Mouse (Mus musculus): ENCODE measurements at regions not wholly inside any gene's neighbourhood (a gene's known extent, or its start where the extent isn't known, plus 50 kb on each side); places are given as distances from the start of the nearest gene placed in this dataset.
"Not testable (repeated sequence)": the region's sequence is repeated elsewhere in the genome, so short reads cannot be mapped to it uniquely, and the experiment has no call there.

DNA sequence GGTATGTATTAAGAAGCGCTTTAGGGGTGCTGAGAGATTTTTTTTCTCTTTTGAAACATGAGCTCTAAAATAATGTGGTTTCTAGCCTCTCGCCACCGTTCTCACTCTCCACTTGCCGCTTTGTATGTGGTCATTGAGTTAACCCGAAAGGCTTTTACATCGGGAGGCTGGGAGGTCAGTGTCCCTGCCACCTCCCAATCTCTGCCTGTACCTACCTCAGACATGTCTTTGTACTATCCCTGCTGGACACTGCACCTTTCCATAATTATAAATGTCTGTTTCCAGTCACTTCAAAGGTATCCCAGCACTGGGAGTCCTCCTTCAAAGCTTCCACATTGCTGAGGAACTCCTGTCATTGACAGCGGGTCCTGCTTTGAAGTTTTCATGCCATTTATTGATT lies 347.6 kb upstream of the Tbc1d2b start:
- H3K27ac ChIP-seq (replicated peaks) = no peak overlapping the region
- no peaks in the 10 kb centered on the region for H3K9me3 ChIP-seq (replicated peaks)
- ATAC-seq (ENCODE audit: low FRiP score) = no peak
- no peak overlapping the region for H3K9ac ChIP-seq (replicated peaks)
- WGBS = 85% methylated on average over 7 of the region's 7 CpGs
- no peaks in the 10 kb centered on the region for H3K36me3 ChIP-seq
- no peaks in the 10 kb centered on the region for H3K27me3 ChIP-seq (replicated peaks)
- no peak overlapping the region for H3K4me2 ChIP-seq
- no peaks in the 10 kb centered on the region for H3K4me1 ChIP-seq
- H3K4me3 ChIP-seq (replicated peaks) = no peak overlapping the region

- Histone ChIP-seq H3K27ac (replicated peaks) (no peak overlapping the region), H3K4me3 (replicated peaks) (no peak overlapping the region), H3K27me3 (replicated peaks) (no peaks in the 10 kb centered on the region), H3K9ac (replicated peaks) (no peak overlapping the region), H3K9me3 (replicated peaks) (no peaks in the 10 kb centered on the region), H3K4me2 (no peak overlapping the region), H3K4me1 (no peaks in the 10 kb centered on the region), H3K36me3 (no peaks in the 10 kb centered on the region)
- 80% methylated on average over 4 of the region's 4 CpGs for WGBS
- ATAC-seq (ENCODE audit: low FRiP score) = no peak
Measured at GRCm38 (mm10) chr9:90597894-90598293, 327.3 kb upstream of the Tbc1d2b start.

DNA sequence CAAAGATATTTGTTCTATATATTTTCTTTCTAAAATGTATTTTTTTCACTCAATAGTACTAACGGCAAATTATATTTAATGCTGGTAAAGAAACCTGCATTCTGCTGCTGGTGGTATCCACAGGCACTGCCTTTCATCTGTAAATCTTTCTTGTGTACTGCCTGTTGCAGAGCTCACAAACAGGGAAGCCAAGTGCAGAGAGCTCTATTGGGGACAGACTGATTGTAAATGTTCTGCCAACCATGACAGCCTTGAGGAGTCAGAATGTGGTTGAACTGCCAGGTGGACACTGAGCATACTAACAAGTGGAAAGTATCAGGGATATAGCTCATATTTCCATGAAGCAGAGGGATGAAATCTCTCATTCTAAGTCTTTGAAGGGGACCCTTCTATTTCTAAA lies 286.1 kb upstream of the Tbc1d2b start:
- Histone ChIP-seq H3K27ac (replicated peaks) (no peak overlapping the region), H3K9me3 (replicated peaks) (no peaks in the 10 kb centered on the region), H3K4me2 (no peak overlapping the region), H3K4me3 (replicated peaks) (no peak overlapping the region), H3K36me3 (no peaks in the 10 kb centered on the region), H3K27me3 (replicated peaks) (no peaks in the 10 kb centered on the region), H3K4me1 (no peaks in the 10 kb centered on the region), H3K9ac (replicated peaks) (no peak overlapping the region)
- ATAC-seq (ENCODE audit: low FRiP score) = no peak
- 56% methylated on average over 1 of the region's 1 CpGs for WGBS

DNA sequence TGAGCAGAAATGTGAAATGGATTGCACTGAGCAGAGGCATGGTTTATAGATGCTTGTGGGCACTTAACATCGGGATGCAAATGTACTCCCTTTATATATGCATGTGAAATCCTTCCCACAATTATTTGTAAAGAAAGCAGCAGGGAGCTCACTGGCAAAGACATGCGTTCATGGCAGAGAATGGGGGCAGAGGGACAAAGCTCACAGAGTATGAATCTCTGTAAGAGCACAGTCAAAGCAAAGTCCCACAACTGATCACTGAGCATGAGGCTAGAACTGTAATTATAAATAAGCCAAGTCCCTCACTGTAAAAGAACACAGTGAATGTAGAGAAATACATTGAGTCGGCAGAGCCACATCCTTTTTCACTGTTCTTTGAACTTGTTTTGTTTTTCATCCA lies 285.6 kb upstream of the Tbc1d2b start:
- ATAC-seq (ENCODE audit: low FRiP score) = no peak
- no peak overlapping the region for H3K9ac ChIP-seq (replicated peaks)
- no peaks in the 10 kb centered on the region for H3K9me3 ChIP-seq (replicated peaks)
- H3K4me3 ChIP-seq (replicated peaks) = no peak overlapping the region
- H3K27me3 ChIP-seq (replicated peaks) = no peaks in the 10 kb centered on the region
- H3K4me2 ChIP-seq = no peak overlapping the region
- no peaks in the 10 kb centered on the region for H3K36me3 ChIP-seq
- no peak overlapping the region for H3K27ac ChIP-seq (replicated peaks)
- H3K4me1 ChIP-seq = no peaks in the 10 kb centered on the region
- 30% methylated on average over 3 of the region's 3 CpGs for WGBS

DNA sequence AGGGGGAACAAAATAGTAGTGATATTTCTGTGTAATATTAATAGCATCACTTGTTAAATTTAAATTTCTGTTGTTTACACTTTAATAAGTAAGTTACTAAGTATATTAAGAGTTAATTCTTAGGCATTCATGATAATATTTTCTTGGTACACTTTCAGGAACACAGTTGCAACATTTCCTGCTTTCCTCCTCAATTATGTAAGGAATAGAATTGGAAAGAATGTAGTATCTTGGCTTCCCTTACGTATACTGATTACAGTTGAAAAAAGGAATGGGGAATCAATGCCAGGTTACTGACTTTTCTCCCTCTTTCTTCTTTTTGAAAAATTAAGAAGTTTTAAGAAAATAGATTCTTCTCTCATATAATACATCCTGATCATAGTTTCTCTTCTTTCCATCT lies 277.3 kb upstream of the Tbc1d2b start:
- no peak for ATAC-seq (ENCODE audit: low FRiP score)
- 90% methylated on average over 1 of the region's 1 CpGs for WGBS
- no peaks in the 10 kb centered on the region for H3K27me3 ChIP-seq (replicated peaks)

DNA sequence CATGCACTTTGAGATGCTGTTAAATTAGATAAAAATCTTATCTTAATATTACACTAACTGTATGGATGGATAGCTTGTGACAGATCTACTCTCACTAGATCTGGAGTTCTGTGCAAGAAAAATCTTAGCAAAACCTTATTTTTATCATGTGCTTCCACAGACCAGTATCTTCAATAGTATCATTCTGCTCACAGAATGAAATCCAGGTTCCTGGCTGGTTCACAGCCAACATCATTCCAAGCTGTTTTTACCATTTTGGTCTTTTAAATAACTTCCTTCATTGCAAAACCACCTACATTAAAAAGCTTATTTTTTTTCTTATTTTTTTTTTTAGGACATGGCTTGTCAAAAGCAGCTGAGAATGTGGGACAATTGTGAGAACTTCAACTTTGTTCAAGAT lies 276.1 kb upstream of the Tbc1d2b start:
- Histone ChIP-seq H3K36me3 (no peaks in the 10 kb centered on the region), H3K4me2 (no peak overlapping the region), H3K27me3 (replicated peaks) (no peaks in the 10 kb centered on the region), H3K4me3 (replicated peaks) (no peak overlapping the region), H3K9me3 (replicated peaks) (no peaks in the 10 kb centered on the region), H3K4me1 (no peaks in the 10 kb centered on the region), H3K9ac (replicated peaks) (no peak overlapping the region), H3K27ac (replicated peaks) (no peak overlapping the region)
- no peak for ATAC-seq (ENCODE audit: low FRiP score)

More for the DNA sequence above, 277.3 kb upstream of the Tbc1d2b start:
- no peak overlapping the region for H3K27ac ChIP-seq (replicated peaks)
- no peaks in the 10 kb centered on the region for H3K9me3 ChIP-seq (replicated peaks)
- no peaks in the 10 kb centered on the region for H3K4me1 ChIP-seq
- H3K4me3 ChIP-seq (replicated peaks) = no peak overlapping the region
- no peak overlapping the region for H3K4me2 ChIP-seq
- no peak overlapping the region for H3K9ac ChIP-seq (replicated peaks)
- no peaks in the 10 kb centered on the region for H3K36me3 ChIP-seq

GRCm38 (mm10) chr9:90537683-90538082 lies 267.1 kb upstream of the Tbc1d2b start:
- 93% methylated on average over 8 of the region's 8 CpGs for WGBS
- H3K4me3 ChIP-seq (replicated peaks); H3K36me3 ChIP-seq; H3K27ac ChIP-seq (replicated peaks); H3K4me1 ChIP-seq; H3K27me3 ChIP-seq (replicated peaks); ATAC-seq (ENCODE audit: low FRiP score); H3K9me3 ChIP-seq (replicated peaks); H3K4me2 ChIP-seq; H3K9ac ChIP-seq (replicated peaks): not testable (repeated sequence)

- Histone ChIP-seq H3K4me3 (replicated peaks) (no peak overlapping the region), H3K36me3 (no peaks in the 10 kb centered on the region), H3K4me2 (no peak overlapping the region), H3K27ac (replicated peaks) (no peak overlapping the region), H3K4me1 (no peaks in the 10 kb centered on the region), H3K9ac (replicated peaks) (no peak overlapping the region), H3K9me3 (replicated peaks) (no peaks in the 10 kb centered on the region), H3K27me3 (replicated peaks) (no peaks in the 10 kb centered on the region)
- no peak for ATAC-seq (ENCODE audit: low FRiP score)
Measured at GRCm38 (mm10) chr9:90533372-90533771, 262.8 kb upstream of the Tbc1d2b start.

GRCm38 (mm10) chr9:90521186-90521585 lies 250.6 kb upstream of the Tbc1d2b start:
- H3K36me3 ChIP-seq = no peaks in the 10 kb centered on the region
- no peaks in the 10 kb centered on the region for H3K4me1 ChIP-seq
- no peaks in the 10 kb centered on the region for H3K9me3 ChIP-seq (replicated peaks)
- no peak overlapping the region for H3K27ac ChIP-seq (replicated peaks)
- no peak overlapping the region for H3K4me2 ChIP-seq
- 35% methylated on average over 3 of the region's 3 CpGs for WGBS
- no peak for ATAC-seq (ENCODE audit: low FRiP score)
- no peaks in the 10 kb centered on the region for H3K27me3 ChIP-seq (replicated peaks)
- no peak overlapping the region for H3K9ac ChIP-seq (replicated peaks)
- H3K4me3 ChIP-seq (replicated peaks) = no peak overlapping the region

- H3K4me2 ChIP-seq = no peak overlapping the region
- H3K4me3 ChIP-seq (replicated peaks) = no peak overlapping the region
- no peaks in the 10 kb centered on the region for H3K9me3 ChIP-seq (replicated peaks)
- H3K27me3 ChIP-seq (replicated peaks) = no peaks in the 10 kb centered on the region
- 62% methylated on average over 1 of the region's 1 CpGs for WGBS
- no peaks in the 10 kb centered on the region for H3K36me3 ChIP-seq
- H3K27ac ChIP-seq (replicated peaks) = no peak overlapping the region
- H3K9ac ChIP-seq (replicated peaks) = no peak overlapping the region
- H3K4me1 ChIP-seq = no peaks in the 10 kb centered on the region
- ATAC-seq (ENCODE audit: low FRiP score) = no peak
Measured at GRCm38 (mm10) chr9:90494888-90495287, 224.3 kb upstream of the Tbc1d2b start.

DNA sequence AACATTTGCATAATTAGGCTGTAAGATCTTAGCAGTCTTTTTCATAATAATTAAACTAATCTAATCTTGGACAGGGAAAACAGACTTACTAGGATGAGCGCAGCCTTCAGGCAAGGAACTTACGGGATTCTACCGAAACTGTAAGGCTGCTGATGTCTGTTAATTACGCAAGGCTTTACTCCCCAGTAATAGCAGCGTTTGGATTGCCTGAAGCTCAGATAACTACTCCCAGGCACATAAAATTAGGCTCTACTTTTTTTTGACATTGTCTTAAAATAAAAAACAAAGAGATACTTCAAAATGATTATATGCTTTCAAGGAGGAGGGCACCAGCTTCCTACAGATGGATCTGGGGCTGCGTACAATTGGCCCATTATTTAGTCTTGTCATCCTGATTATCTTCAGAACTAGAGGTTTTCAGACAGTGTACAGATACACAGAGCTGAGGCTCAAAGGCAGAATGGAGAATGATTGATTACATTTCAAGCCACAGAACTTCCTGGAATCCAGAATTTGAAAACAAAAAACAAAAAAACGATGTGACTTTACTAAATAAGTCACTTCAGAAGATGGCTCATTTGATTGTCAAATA lies 220.1 kb upstream of the Tbc1d2b start:
- Histone ChIP-seq H3K27me3 (replicated peaks) (no peaks in the 10 kb centered on the region), H3K4me2 (no peak overlapping the region), H3K4me1 (no peaks in the 10 kb centered on the region), H3K4me3 (replicated peaks) (no peak overlapping the region), H3K9me3 (replicated peaks) (no peaks in the 10 kb centered on the region), H3K36me3 (no peaks in the 10 kb centered on the region), H3K27ac (replicated peaks) (no peak overlapping the region), H3K9ac (replicated peaks) (no peak overlapping the region)
- WGBS = 48% methylated on average over 7 of the region's 7 CpGs
- peak; percentile 72; the same call in 1 of the 2 replicates for ATAC-seq (ENCODE audit: low FRiP score)

DNA sequence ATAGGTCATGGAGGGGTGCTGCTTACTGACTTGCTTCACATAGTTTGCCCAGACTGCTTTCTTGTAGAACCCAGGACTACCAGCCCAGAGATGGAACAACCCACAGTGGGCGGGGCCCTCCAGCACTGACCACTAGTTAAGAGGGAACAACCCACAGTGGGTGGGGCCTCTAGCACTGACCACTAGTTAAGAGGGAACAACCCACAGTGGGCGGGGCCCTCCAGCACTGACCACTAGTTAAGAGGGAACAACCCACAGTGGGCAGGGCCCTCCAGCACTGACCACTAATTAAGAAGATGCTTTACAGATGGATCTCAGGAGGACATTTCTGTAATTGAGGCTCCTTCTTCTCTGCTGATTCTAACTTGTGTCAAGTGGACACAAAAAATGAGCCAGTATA lies 180.0 kb upstream of the Tbc1d2b start:
- ATAC-seq (ENCODE audit: low FRiP score) = no peak
- Histone ChIP-seq H3K4me2 (no peak overlapping the region), H3K36me3 (no peaks in the 10 kb centered on the region), H3K4me3 (replicated peaks) (no peak overlapping the region), H3K9ac (replicated peaks) (no peak overlapping the region), H3K4me1 (no peaks in the 10 kb centered on the region), H3K27me3 (replicated peaks) (no peaks in the 10 kb centered on the region), H3K9me3 (replicated peaks) (no peaks in the 10 kb centered on the region), H3K27ac (replicated peaks) (no peak overlapping the region)
- 95% methylated on average over 2 of the region's 2 CpGs for WGBS

DNA sequence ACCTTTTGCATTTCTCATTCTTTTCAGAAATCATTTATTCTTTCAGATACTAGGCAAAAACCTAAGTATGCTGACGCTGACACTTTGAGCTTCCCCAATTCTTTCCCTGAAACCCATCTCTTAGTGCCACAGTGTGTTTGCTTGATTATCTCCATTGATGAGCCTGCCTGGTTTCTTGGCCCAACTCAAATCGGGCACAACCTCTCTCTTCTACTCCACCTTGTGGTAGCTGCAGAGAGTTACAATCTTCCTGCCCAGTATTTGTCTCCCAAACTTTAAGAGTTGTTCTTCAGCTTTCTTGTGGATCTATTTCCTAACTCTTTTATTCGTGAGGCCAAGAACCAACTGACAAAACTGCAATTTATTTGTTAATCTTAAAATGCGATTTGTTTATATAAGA lies 176.4 kb upstream of the Tbc1d2b start:
- no peaks in the 10 kb centered on the region for H3K36me3 ChIP-seq
- no peaks in the 10 kb centered on the region for H3K27me3 ChIP-seq (replicated peaks)
- H3K27ac ChIP-seq (replicated peaks) = no peak overlapping the region
- WGBS = 24% methylated on average over 4 of the region's 4 CpGs
- no peak overlapping the region for H3K4me2 ChIP-seq
- H3K4me1 ChIP-seq = no peaks in the 10 kb centered on the region
- ATAC-seq (ENCODE audit: low FRiP score) = no peak
- H3K4me3 ChIP-seq (replicated peaks) = no peak overlapping the region
- H3K9ac ChIP-seq (replicated peaks) = no peak overlapping the region
- no peaks in the 10 kb centered on the region for H3K9me3 ChIP-seq (replicated peaks)
